Comparison of ENCODE assay signal across 26 mouse cellular contexts in the genomic region with DNA sequence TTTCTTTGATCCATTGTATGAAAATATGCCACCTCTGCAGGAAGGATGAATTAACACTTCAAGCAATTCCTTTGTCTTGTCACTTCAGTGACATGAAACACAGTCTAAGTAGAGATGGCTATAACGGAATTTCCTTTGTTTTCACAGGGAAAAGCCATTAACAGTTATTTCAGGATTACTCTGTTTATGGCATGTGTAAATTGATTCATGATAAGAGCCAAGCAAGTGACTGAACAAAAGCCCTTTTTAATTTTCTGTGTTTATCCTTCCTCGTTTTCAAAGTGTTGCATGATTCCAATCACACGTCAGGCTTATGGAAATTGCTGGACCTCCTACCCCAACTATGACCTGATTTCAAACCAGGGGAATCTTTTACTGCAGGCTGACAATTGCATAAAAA.
A peak's percentile ranks its signal among the peaks of the same experiment; 100 is the strongest.
DNase-seq lines count a peak whose midpoint lies in the region; ATAC-seq and TF ChIP-seq lines count a peak whose summit lies in the region.
"Had no signal": no experiment of that assay in that cellular context is flagged by ENCODE, and none has a peak within 500 bp of the region (broad histone marks: within the 10 kb centered on the region; RNA-seq: fewer than 3 reads in every experiment).

No protein-coding gene starts in this region.

- no peaks in the 10 kb centered on the region for H3K9me3 ChIP-seq in hindbrain, embryonic 12.5 days (replicated peaks)
- no peaks in the 10 kb centered on the region for H3K9me3 ChIP-seq in hindbrain, embryonic 11.5 days (ENCODE audit: control insufficient read depth, low read length)
- H3K9me3 ChIP-seq in midbrain, embryonic 14.5 days (ENCODE audit: control insufficient read depth, low read length) = no peaks in the 10 kb centered on the region
- H3K9me3 ChIP-seq in midbrain, postnatal 0 days (ENCODE audit: low read length) = no peaks in the 10 kb centered on the region
- no peaks in the 10 kb centered on the region for H3K9me3 ChIP-seq in forebrain, embryonic 16.5 days (ENCODE audit: control insufficient read depth, low read length)
- H3K9me3 ChIP-seq: heart, embryonic 10.5 days; heart, embryonic 15.5 days; liver, embryonic 12.5 days; stomach, embryonic 15.5 days had no signal

- 19% methylated on average over 3 of the region's 3 CpGs for WGBS in hindbrain, embryonic 12.5 days
- WGBS in hindbrain, embryonic 11.5 days = 27% methylated on average over 3 of the region's 3 CpGs
- 27% methylated on average over 3 of the region's 3 CpGs for WGBS in midbrain, embryonic 14.5 days
- WGBS in midbrain, postnatal 0 days = 32% methylated on average over 3 of the region's 3 CpGs
- 15% methylated on average over 3 of the region's 3 CpGs for WGBS in forebrain, embryonic 16.5 days

- H3K9ac ChIP-seq in hindbrain, embryonic 12.5 days = no peak overlapping the region
- H3K9ac ChIP-seq in hindbrain, embryonic 11.5 days (ENCODE audit: low read depth, low read length) = no peak overlapping the region
- H3K9ac ChIP-seq in midbrain, embryonic 14.5 days (replicated peaks; ENCODE audit: low read length) = no peak overlapping the region
- H3K9ac ChIP-seq in midbrain, postnatal 0 days (replicated peaks; ENCODE audit: low read length, poor library complexity, severe bottlenecking) = no peak overlapping the region
- H3K9ac ChIP-seq in forebrain, embryonic 16.5 days (replicated peaks; ENCODE audit: low read depth, low read length) = no peak overlapping the region
- H3K9ac ChIP-seq: heart, embryonic 15.5 days; liver, embryonic 12.5 days; liver, postnatal 0 days; stomach, embryonic 15.5 days had no signal

- no peak for DNase-seq in hindbrain, embryonic 11.5 days (ENCODE audit: low spot score)
- DNase-seq in midbrain, embryonic 14.5 days = peak; percentile 25
- DNase-seq in midbrain, postnatal 0 days (ENCODE audit: low spot score) = no peak
- DNase-seq in Muller cell, postnatal 12 days (ENCODE audit: inconsistent ontology term) = peak; percentile 56
- DNase-seq in heart, postnatal 36 days = no peak
- DNase-seq in layer of hippocampus, postnatal 10 days (ENCODE audit: low spot score in 2 of 2) = no peak
- DNase-seq: adrenal gland, postnatal 25 days; cerebellum, adult 18-20 months; gastrocnemius, postnatal 25 days; heart, adult 11 months; kidney, adult 11 months; kidney, postnatal 36 days; left cerebral cortex, postnatal 4 days; liver, postnatal 0 days; lung, postnatal 36 days; right cerebral cortex, postnatal 14 days had no signal

- no peak for TF ChIP-seq CTCF in midbrain, postnatal 0 days (IDR thresholded peaks at IDR 0.05)

- no peaks in the 10 kb centered on the region for H3K27me3 ChIP-seq in hindbrain, embryonic 12.5 days
- H3K27me3 ChIP-seq in hindbrain, embryonic 11.5 days (ENCODE audit: control insufficient read depth, insufficient read depth, low read length) = no peaks in the 10 kb centered on the region
- no peaks in the 10 kb centered on the region for H3K27me3 ChIP-seq in midbrain, embryonic 14.5 days (ENCODE audit: control insufficient read depth, insufficient read depth, low read length)
- no peaks in the 10 kb centered on the region for H3K27me3 ChIP-seq in midbrain, postnatal 0 days (ENCODE audit: insufficient read depth, low read length)
- no peaks in the 10 kb centered on the region for H3K27me3 ChIP-seq in forebrain, embryonic 16.5 days (replicated peaks; ENCODE audit: control insufficient read depth, insufficient read depth, low read length)
- H3K27me3 ChIP-seq: heart, embryonic 15.5 days; liver, embryonic 12.5 days; stomach, embryonic 15.5 days had no signal

- ATAC-seq in hindbrain, embryonic 12.5 days (ENCODE audit: low FRiP score) = no peak
- ATAC-seq in hindbrain, embryonic 11.5 days (ENCODE audit: low FRiP score) = no peak
- no peak for ATAC-seq in midbrain, embryonic 14.5 days (ENCODE audit: low FRiP score, low TSS enrichment)
- ATAC-seq in midbrain, postnatal 0 days (ENCODE audit: low FRiP score) = no peak
- ATAC-seq in forebrain, embryonic 16.5 days = 0 out of 2 replicates have a peak, but pooled peaks have one; percentile 15
- ATAC-seq: CD4-positive, CD25-positive, alpha-beta regulatory T cell, adult 4 months; inflammation-experienced regulatory T-cells, adult 6 months; liver, embryonic 12.5 days; liver, postnatal 0 days had no signal

- H3K36me3 ChIP-seq in hindbrain, embryonic 12.5 days = no peaks in the 10 kb centered on the region
- no peaks in the 10 kb centered on the region for H3K36me3 ChIP-seq in hindbrain, embryonic 11.5 days (ENCODE audit: control insufficient read depth, insufficient read depth, low read length)
- no peaks in the 10 kb centered on the region for H3K36me3 ChIP-seq in midbrain, embryonic 14.5 days (ENCODE audit: control insufficient read depth, insufficient read depth, low read length)
- no peaks in the 10 kb centered on the region for H3K36me3 ChIP-seq in midbrain, postnatal 0 days (ENCODE audit: insufficient read depth, low read length)
- H3K36me3 ChIP-seq in forebrain, embryonic 16.5 days (ENCODE audit: control insufficient read depth, insufficient read depth) = no peaks in the 10 kb centered on the region
- H3K36me3 ChIP-seq: heart, embryonic 10.5 days; heart, embryonic 15.5 days; liver, embryonic 12.5 days; stomach, embryonic 15.5 days had no signal

- H3K4me3 ChIP-seq in hindbrain, embryonic 12.5 days = no peak overlapping the region
- H3K4me3 ChIP-seq in hindbrain, embryonic 11.5 days (ENCODE audit: low read depth, low read length) = no peak overlapping the region
- no peak overlapping the region for H3K4me3 ChIP-seq in midbrain, embryonic 14.5 days (replicated peaks; ENCODE audit: low read depth, low read length)
- no peak overlapping the region for H3K4me3 ChIP-seq in midbrain, postnatal 0 days (ENCODE audit: low read depth, low read length)
- no peak overlapping the region for H3K4me3 ChIP-seq in forebrain, embryonic 16.5 days (replicated peaks; ENCODE audit: low read length)
- H3K4me3 ChIP-seq: erythroblast, embryonic 14.5 days; heart, embryonic 10.5 days; heart, embryonic 15.5 days; layer of hippocampus, adult 2 months; liver, embryonic 12.5 days; stomach, embryonic 15.5 days had no signal

- intact Hi-C loops in heart, postnatal 36 days (cut with DNase I) = no loop called here

- H3K4me1 ChIP-seq in hindbrain, embryonic 12.5 days = no peaks in the 10 kb centered on the region
- no peaks in the 10 kb centered on the region for H3K4me1 ChIP-seq in hindbrain, embryonic 11.5 days (replicated peaks; ENCODE audit: control insufficient read depth, insufficient read depth, low read length)
- H3K4me1 ChIP-seq in midbrain, embryonic 14.5 days (ENCODE audit: control insufficient read depth, insufficient read depth, low read length) = no peaks in the 10 kb centered on the region
- no peaks in the 10 kb centered on the region for H3K4me1 ChIP-seq in midbrain, postnatal 0 days (ENCODE audit: insufficient read depth, low read length)
- peaks cover 4% of the 10 kb centered on the region for H3K4me1 ChIP-seq in forebrain, embryonic 16.5 days (replicated peaks; ENCODE audit: control insufficient read depth, insufficient read depth, low read length)
- H3K4me1 ChIP-seq: heart, embryonic 10.5 days; heart, embryonic 15.5 days; liver, embryonic 12.5 days; stomach, embryonic 15.5 days had no signal

- 0 out of 2 replicates have a peak overlapping the region, but pooled peaks have one; percentile 35 for H3K27ac ChIP-seq in hindbrain, embryonic 12.5 days
- no peak overlapping the region for H3K27ac ChIP-seq in hindbrain, embryonic 11.5 days (ENCODE audit: low read depth, low read length)
- peak overlapping the region; percentile 3; the same call in 1 of the 2 replicates for H3K27ac ChIP-seq in midbrain, embryonic 14.5 days (replicated peaks; ENCODE audit: low read depth, low read length)
- H3K27ac ChIP-seq in midbrain, postnatal 0 days (ENCODE audit: low read depth, low read length) = no peak overlapping the region
- H3K27ac ChIP-seq in forebrain, embryonic 16.5 days (ENCODE audit: low read length) = 0 out of 2 replicates have a peak overlapping the region, but pooled peaks have one; percentile 12
- H3K27ac ChIP-seq: heart, embryonic 10.5 days; heart, embryonic 15.5 days; layer of hippocampus, adult 2 months; liver, embryonic 12.5 days; stomach, embryonic 15.5 days had no signal

- no peak overlapping the region for H3K4me2 ChIP-seq in hindbrain, embryonic 12.5 days (replicated peaks)
- H3K4me2 ChIP-seq in hindbrain, embryonic 11.5 days (replicated peaks; ENCODE audit: low read depth, low read length) = no peak overlapping the region
- H3K4me2 ChIP-seq in midbrain, embryonic 14.5 days (ENCODE audit: low read length) = no peak overlapping the region
- H3K4me2 ChIP-seq in midbrain, postnatal 0 days (ENCODE audit: low read depth, low read length, poor library complexity, severe bottlenecking) = no peak overlapping the region
- no peak overlapping the region for H3K4me2 ChIP-seq in forebrain, embryonic 16.5 days (ENCODE audit: low read length)
- H3K4me2 ChIP-seq: heart, embryonic 15.5 days; liver, embryonic 12.5 days; stomach, embryonic 15.5 days had no signal

Comparison
In these comparisons a context has a peak if more than half of its experiments do, and no peak if none do; other contexts are left out.
1. H3K27ac ChIP-seq: peak in hindbrain, embryonic 12.5 days (single experiment), midbrain, embryonic 14.5 days (single experiment) and forebrain, embryonic 16.5 days (single experiment); none in hindbrain, embryonic 11.5 days (single experiment) and midbrain, postnatal 0 days (single experiment).
2. DNase-seq: peak in midbrain, embryonic 14.5 days (single experiment) and Muller cell, postnatal 12 days (single experiment); none in hindbrain, embryonic 11.5 days (single experiment), midbrain, postnatal 0 days (single experiment), heart, postnatal 36 days (0 of 2) and layer of hippocampus, postnatal 10 days (0 of 2).